8 mouse cellular contexts compared by ENCODE assay signal in the genomic region with DNA sequence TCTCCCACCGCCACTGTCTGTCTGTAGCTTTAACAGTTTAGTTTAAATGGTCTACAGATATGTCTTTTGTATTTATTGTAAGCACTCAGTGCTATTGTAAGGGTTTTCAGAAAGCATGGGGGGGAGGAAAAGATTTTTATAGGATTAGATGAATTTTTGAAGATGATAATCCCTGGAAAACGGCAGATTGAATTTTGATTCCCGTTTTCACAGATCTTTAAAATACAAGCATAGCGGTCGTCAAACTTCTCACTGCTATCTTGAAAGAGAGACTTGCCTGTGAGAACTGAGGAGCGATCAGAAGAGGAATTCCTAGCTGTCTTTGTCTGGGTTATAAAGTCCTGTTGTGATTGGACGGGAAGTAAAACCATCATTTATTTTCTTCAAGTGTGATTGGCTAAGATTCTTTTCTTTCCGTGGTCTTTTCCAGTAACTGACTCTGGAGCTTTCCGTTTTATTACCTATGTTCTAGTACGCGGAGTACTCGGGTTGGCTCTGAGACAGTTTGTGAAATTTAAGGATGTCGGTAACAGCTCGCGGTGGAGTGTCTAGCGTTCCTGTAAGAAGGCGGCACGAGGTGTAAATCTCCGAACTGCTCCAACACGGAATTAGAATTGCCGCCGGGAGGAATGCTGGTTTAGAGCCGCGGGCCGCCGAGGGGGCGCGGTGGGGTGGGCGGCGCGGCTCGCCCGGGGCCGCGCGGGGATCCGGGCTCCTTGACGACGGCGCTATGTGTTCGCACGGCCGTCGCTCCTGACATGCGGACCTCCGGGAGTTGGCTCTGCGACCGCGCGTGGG. TPM values are rescaled to one million over a fixed set of nuclear protein-coding genes. Genes with fewer than 3 reads are reported as not detected.
DNase-seq lines count a peak whose midpoint lies in the region; ATAC-seq and TF ChIP-seq lines count a peak whose summit lies in the region.

No protein-coding gene starts in this region.

- ATAC-seq in hindbrain, embryonic 15.5 days (ENCODE audit: low FRiP score, low read depth): peak; percentile 79
- ATAC-seq in stomach, embryonic 15.5 days (ENCODE audit: insufficient read depth, low FRiP score, low read depth): peak; percentile 36; the same call in 1 of the 2 replicates

- no peak for TF ChIP-seq CTCF in cerebellum, adult 2 months (IDR thresholded peaks at IDR 0.05; ENCODE audit: borderline replicate concordance, insufficient read depth, low read depth, low read length)

- no peak for DNase-seq in cerebellum, adult 2 months
- DNase-seq in cerebellum, adult 9-10 months: no peak
- peak; percentile 23 for DNase-seq in c-Kit-positive CD71-positive TER-119-positive erythroid progenitor cells, embryonic 14.5 days (ENCODE audit: low spot score)
- DNase-seq in frontal cortex, postnatal 36 days (ENCODE audit: low spot score in 2 of 2): peak; percentile 78 to 79
- DNase-seq in left cerebral cortex, adult 18-20 months (ENCODE audit: low spot score in 2 of 2): peak; percentile 64 to 77
- peak; percentile 48 to 63 for DNase-seq in lung, postnatal 4 days

- H3K4me1 ChIP-seq in cerebellum, adult 2 months (ENCODE audit: control insufficient read depth, insufficient read depth, low read length): peaks cover 9% of the 10 kb centered on the region; the same call in 1 of the 2 replicates
- peaks cover 37% of the 10 kb centered on the region for H3K4me1 ChIP-seq in hindbrain, embryonic 15.5 days (replicated peaks)
- peaks cover 7% of the 10 kb centered on the region; the same call in 1 of the 2 replicates for H3K4me1 ChIP-seq in stomach, embryonic 15.5 days

- no peak for TF ChIP-seq POLR2A in cerebellum, adult 2 months (IDR thresholded peaks at IDR 0.05; ENCODE audit: borderline replicate concordance, insufficient read depth, low read length)

- peak overlapping the region; percentile 83 for H3K9ac ChIP-seq in hindbrain, embryonic 15.5 days
- peak overlapping the region; percentile 70 for H3K9ac ChIP-seq in stomach, embryonic 15.5 days

- H3K4me2 ChIP-seq in hindbrain, embryonic 15.5 days: peak overlapping the region; percentile 80
- H3K4me2 ChIP-seq in stomach, embryonic 15.5 days: peak overlapping the region; percentile 94

- H3K4me3 ChIP-seq in cerebellum, adult 2 months (replicated peaks; ENCODE audit: insufficient read depth, low read depth, low read length): peak overlapping the region; percentile 47
- peak overlapping the region; percentile 92 for H3K4me3 ChIP-seq in hindbrain, embryonic 15.5 days
- peak overlapping the region; percentile 81 for H3K4me3 ChIP-seq in stomach, embryonic 15.5 days (replicated peaks)

- no peaks in the 10 kb centered on the region for H3K36me3 ChIP-seq in hindbrain, embryonic 15.5 days
- H3K36me3 ChIP-seq in stomach, embryonic 15.5 days: no peaks in the 10 kb centered on the region

- H3K27me3 ChIP-seq in cerebellum, adult 2 months (ENCODE audit: control insufficient read depth, insufficient read depth, low read length): no peaks in the 10 kb centered on the region
- no peaks in the 10 kb centered on the region for H3K27me3 ChIP-seq in hindbrain, embryonic 15.5 days
- no peaks in the 10 kb centered on the region for H3K27me3 ChIP-seq in stomach, embryonic 15.5 days (replicated peaks)

- H3K9me3 ChIP-seq in hindbrain, embryonic 15.5 days: no peaks in the 10 kb centered on the region
- no peaks in the 10 kb centered on the region for H3K9me3 ChIP-seq in stomach, embryonic 15.5 days

- 3% methylated on average over 50 of the region's 50 CpGs for WGBS in cerebellum, adult 2 months
- under 1% methylated on average over 44 of the region's 50 CpGs for WGBS in hindbrain, embryonic 15.5 days
- WGBS in stomach, embryonic 15.5 days: under 1% methylated on average over 50 of the region's 50 CpGs

- no peak overlapping the region for H3K27ac ChIP-seq in cerebellum, adult 2 months (ENCODE audit: insufficient read depth, low read length)
- peak overlapping the region; percentile 93 for H3K27ac ChIP-seq in hindbrain, embryonic 15.5 days (replicated peaks)
- peak overlapping the region; percentile 86 for H3K27ac ChIP-seq in stomach, embryonic 15.5 days

RNA-seq across cellular contexts. Expression of a gene that starts 29.5 kb away (rescaled TPM):
- 44.0 and 45.2 TPM in 2 replicates for polyA plus RNA-seq in cerebellum, adult 2 months (2012; rRNA removed)
- 32.8 and 36.2 TPM in 2 replicates for polyA plus RNA-seq in hindbrain, embryonic 15.5 days (2015; fragmentation: Nextera tagmentation; extraction: Ambion mirVana)
- 10 to 100 TPM; 16.6 to 17.1 TPM for total RNA-seq in left cerebral cortex, adult 18-20 months (2021)
- 44.3 and 47.6 TPM in 2 replicates for polyA plus RNA-seq in stomach, embryonic 15.5 days (2015; fragmentation: Nextera tagmentation; extraction: Ambion mirVana)

RNA-seq across cellular contexts. Expression of a gene that starts 30.3 kb away (rescaled TPM):
- 56.3 and 63.8 TPM in 2 replicates for polyA plus RNA-seq in cerebellum, adult 2 months (2012; rRNA removed)
- polyA plus RNA-seq in hindbrain, embryonic 15.5 days (2015; fragmentation: Nextera tagmentation; extraction: Ambion mirVana): 51.0 and 53.9 TPM in 2 replicates
- 10 to 100 TPM; 75.9 to 85.6 TPM for total RNA-seq in left cerebral cortex, adult 18-20 months (2021)
- 39.6 and 40.3 TPM in 2 replicates for polyA plus RNA-seq in stomach, embryonic 15.5 days (2015; fragmentation: Nextera tagmentation; extraction: Ambion mirVana)

Comparison
In these comparisons a context has a peak if more than half of its experiments do, and no peak if none do; other contexts are left out.
1. DNase-seq: peak in c-Kit-positive CD71-positive TER-119-positive erythroid progenitor cells, embryonic 14.5 days (single experiment), frontal cortex, postnatal 36 days (2 of 2), left cerebral cortex, adult 18-20 months (2 of 2) and lung, postnatal 4 days (2 of 2); none in cerebellum, adult 2 months (0 of 2) and cerebellum, adult 9-10 months (single experiment).
2. Peak in every context shown above with its lines, with median percentiles within 50 percentile points of each other: H3K4me3 ChIP-seq.